Mouse (Mus musculus): ENCODE measurements around the gene Alox12e. TPM values are rescaled to one million over a fixed set of nuclear protein-coding genes. Genes with fewer than 3 reads are reported as not detected.

Gene Alox12e
- polyA plus RNA-seq, 1 experiment, result not detected

DNA sequence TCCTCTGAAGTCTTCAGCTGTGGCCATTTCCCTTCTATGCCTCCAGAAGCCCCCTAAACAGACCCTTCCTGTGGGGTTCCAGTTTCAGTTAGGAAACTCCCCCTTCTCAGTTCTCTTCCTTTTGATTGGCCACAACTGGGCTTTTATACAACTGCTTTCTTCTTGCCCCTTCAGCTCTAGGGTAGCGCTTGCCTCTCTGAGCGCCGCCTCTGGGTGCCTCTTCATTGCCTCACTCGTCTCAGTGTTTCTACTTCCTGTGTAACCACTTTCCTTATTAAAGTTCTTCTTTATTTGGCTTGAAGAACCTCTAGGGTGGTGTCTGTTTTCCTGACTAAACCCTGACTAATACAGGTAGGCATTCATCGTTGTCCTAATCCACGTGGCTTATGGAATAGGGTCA is 31.2 kb downstream of the Alox12e start:
- no peaks in the 10 kb centered on the region for H3K4me1 ChIP-seq (ENCODE audit: control insufficient read depth, insufficient read depth, low read length)
- no peak for TF ChIP-seq POLR2A (IDR thresholded peaks at IDR 0.05; ENCODE audit: low read depth, low read length)
- TF ChIP-seq CTCF (IDR thresholded peaks at IDR 0.05; ENCODE audit: borderline replicate concordance, insufficient read depth, low read length), result no peak

GRCm38 (mm10) chr11:70289236-70289635 is 33.2 kb downstream of the Alox12e start:
- TF ChIP-seq CTCF (IDR thresholded peaks at IDR 0.05; ENCODE audit: borderline replicate concordance, insufficient read depth, low read length) (no peak), POLR2A (IDR thresholded peaks at IDR 0.05; ENCODE audit: low read depth, low read length) (no peak)
- Histone ChIP-seq H3K4me3 (ENCODE audit: insufficient read depth, low read length) (no peak overlapping the region), H3K4me1 (ENCODE audit: control insufficient read depth, insufficient read depth, low read length) (no peaks in the 10 kb centered on the region), H3K27ac (ENCODE audit: insufficient read depth, low read length) (no peak overlapping the region)

More for the DNA sequence above, 31.2 kb downstream of the Alox12e start:
- Histone ChIP-seq H3K4me3 (ENCODE audit: insufficient read depth, low read length) (no peak overlapping the region), H3K27ac (ENCODE audit: insufficient read depth, low read length) (no peak overlapping the region)

DNA sequence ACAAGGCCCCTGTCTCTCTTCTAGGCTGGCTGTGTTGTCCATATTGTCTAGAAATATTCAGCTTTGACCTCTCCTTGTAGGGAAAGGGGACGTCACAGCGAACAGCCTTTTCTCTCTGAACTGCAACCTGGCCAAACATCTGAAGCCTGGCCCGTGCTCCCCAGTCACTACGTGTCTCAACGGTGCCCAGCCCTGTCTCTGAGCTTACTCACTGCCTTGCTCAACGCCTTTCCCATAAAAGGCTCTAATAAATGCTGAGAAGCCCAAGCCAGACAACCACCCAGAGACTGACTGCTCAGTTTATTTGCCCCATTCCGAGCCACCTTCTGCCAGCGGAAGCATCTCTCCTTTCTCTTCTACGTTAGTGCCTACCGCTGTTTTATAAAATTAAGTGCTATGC is 34.3 kb downstream of the Alox12e start:
- no peak overlapping the region for H3K27ac ChIP-seq (ENCODE audit: insufficient read depth, low read length)
- H3K4me3 ChIP-seq (ENCODE audit: insufficient read depth, low read length), result no peak overlapping the region
- no peaks in the 10 kb centered on the region for H3K4me1 ChIP-seq (ENCODE audit: control insufficient read depth, insufficient read depth, low read length)
- TF ChIP-seq CTCF (IDR thresholded peaks at IDR 0.05; ENCODE audit: borderline replicate concordance, insufficient read depth, low read length) (no peak), POLR2A (IDR thresholded peaks at IDR 0.05; ENCODE audit: low read depth, low read length) (no peak)

DNA sequence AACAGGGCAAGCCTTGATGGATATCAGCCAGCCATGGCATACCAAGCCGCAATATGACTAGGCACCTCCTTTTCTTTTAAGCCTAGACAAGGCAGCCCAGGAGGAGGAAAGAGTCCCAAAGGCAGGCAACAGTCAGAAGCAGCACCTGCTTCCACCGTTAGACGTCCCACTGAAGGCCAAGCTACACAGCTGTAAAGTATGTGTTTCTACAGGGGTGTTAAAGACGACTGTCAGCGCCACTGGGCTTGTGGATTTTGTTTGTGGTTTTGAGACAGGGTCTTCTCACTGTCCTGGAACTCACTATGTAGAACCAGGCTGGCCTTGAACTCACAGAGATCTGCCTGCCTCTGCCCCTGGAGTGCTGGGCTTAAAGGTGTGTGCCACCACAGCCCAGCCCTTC is 36.7 kb downstream of the Alox12e start:
- Histone ChIP-seq H3K4me3 (ENCODE audit: insufficient read depth, low read length) (no peak overlapping the region), H3K27ac (ENCODE audit: insufficient read depth, low read length) (no peak overlapping the region), H3K4me1 (ENCODE audit: control insufficient read depth, insufficient read depth, low read length) (no peaks in the 10 kb centered on the region)
- TF ChIP-seq POLR2A (IDR thresholded peaks at IDR 0.05; ENCODE audit: low read depth, low read length) (no peak), CTCF (IDR thresholded peaks at IDR 0.05; ENCODE audit: borderline replicate concordance, insufficient read depth, low read length) (no peak)

GRCm38 (mm10) chr11:70284757-70285156 is 37.7 kb downstream of the Alox12e start:
- H3K27ac ChIP-seq (ENCODE audit: insufficient read depth, low read length), result no peak overlapping the region
- no peak overlapping the region for H3K4me3 ChIP-seq (ENCODE audit: insufficient read depth, low read length)
- H3K4me1 ChIP-seq (ENCODE audit: control insufficient read depth, insufficient read depth, low read length), result no peaks in the 10 kb centered on the region
- no peak for TF ChIP-seq CTCF (IDR thresholded peaks at IDR 0.05; ENCODE audit: borderline replicate concordance, insufficient read depth, low read length)
- no peak for TF ChIP-seq POLR2A (IDR thresholded peaks at IDR 0.05; ENCODE audit: low read depth, low read length)

- Histone ChIP-seq H3K4me3 (ENCODE audit: insufficient read depth, low read length) (no peak overlapping the region), H3K27ac (ENCODE audit: insufficient read depth, low read length) (no peak overlapping the region), H3K4me1 (ENCODE audit: control insufficient read depth, insufficient read depth, low read length) (no peaks in the 10 kb centered on the region)
- TF ChIP-seq CTCF (IDR thresholded peaks at IDR 0.05; ENCODE audit: borderline replicate concordance, insufficient read depth, low read length) (no peak), POLR2A (IDR thresholded peaks at IDR 0.05; ENCODE audit: low read depth, low read length) (no peak)
Measured at GRCm38 (mm10) chr11:70283666-70284065, 38.8 kb downstream of the Alox12e start.

GRCm38 (mm10) chr11:70280441-70280840 is 42.0 kb downstream of the Alox12e start:
- Histone ChIP-seq H3K27ac (ENCODE audit: insufficient read depth, low read length) (no peak overlapping the region), H3K4me3 (ENCODE audit: insufficient read depth, low read length) (no peak overlapping the region), H3K4me1 (ENCODE audit: control insufficient read depth, insufficient read depth, low read length) (no peaks in the 10 kb centered on the region)
- no peak for TF ChIP-seq CTCF (IDR thresholded peaks at IDR 0.05; ENCODE audit: borderline replicate concordance, insufficient read depth, low read length)

- Histone ChIP-seq H3K4me1 (ENCODE audit: control insufficient read depth, insufficient read depth, low read length) (no peaks in the 10 kb centered on the region), H3K27ac (ENCODE audit: insufficient read depth, low read length) (no peak overlapping the region), H3K4me3 (ENCODE audit: insufficient read depth, low read length) (no peak overlapping the region)
- no peak for TF ChIP-seq CTCF (IDR thresholded peaks at IDR 0.05; ENCODE audit: borderline replicate concordance, insufficient read depth, low read length)
- no peak for TF ChIP-seq POLR2A (IDR thresholded peaks at IDR 0.05; ENCODE audit: low read depth, low read length)
Measured at GRCm38 (mm10) chr11:70278961-70279360, 43.5 kb downstream of the Alox12e start.

- no peak overlapping the region for H3K4me3 ChIP-seq (ENCODE audit: insufficient read depth, low read length)
- TF ChIP-seq CTCF (IDR thresholded peaks at IDR 0.05; ENCODE audit: borderline replicate concordance, insufficient read depth, low read length) (no peak), POLR2A (IDR thresholded peaks at IDR 0.05; ENCODE audit: low read depth, low read length) (no peak)
Measured at GRCm38 (mm10) chr11:70271641-70272040, 50.8 kb downstream of the Alox12e start.

GRCm38 (mm10) chr11:70266405-70266804 is 56.0 kb downstream of the Alox12e start:
- Histone ChIP-seq H3K27ac (ENCODE audit: insufficient read depth, low read length) (no peak overlapping the region), H3K4me1 (ENCODE audit: control insufficient read depth, insufficient read depth, low read length) (no peaks in the 10 kb centered on the region), H3K4me3 (ENCODE audit: insufficient read depth, low read length) (no peak overlapping the region)
- no peak for TF ChIP-seq CTCF (IDR thresholded peaks at IDR 0.05; ENCODE audit: borderline replicate concordance, insufficient read depth, low read length)
- no peak for TF ChIP-seq POLR2A (IDR thresholded peaks at IDR 0.05; ENCODE audit: low read depth, low read length)

More at GRCm38 (mm10) chr11:70271641-70272040, 50.8 kb downstream of the Alox12e start:
- Histone ChIP-seq H3K27ac (ENCODE audit: insufficient read depth, low read length) (no peak overlapping the region), H3K4me1 (ENCODE audit: control insufficient read depth, insufficient read depth, low read length) (no peaks in the 10 kb centered on the region)

GRCm38 (mm10) chr11:70265819-70266218 is 56.6 kb downstream of the Alox12e start:
- Histone ChIP-seq H3K4me1 (ENCODE audit: control insufficient read depth, insufficient read depth, low read length) (no peaks in the 10 kb centered on the region), H3K4me3 (ENCODE audit: insufficient read depth, low read length) (no peak overlapping the region), H3K27ac (ENCODE audit: insufficient read depth, low read length) (no peak overlapping the region)
- TF ChIP-seq CTCF (IDR thresholded peaks at IDR 0.05; ENCODE audit: borderline replicate concordance, insufficient read depth, low read length) (no peak), POLR2A (IDR thresholded peaks at IDR 0.05; ENCODE audit: low read depth, low read length) (no peak)

Other genes starting within 250 kb of the Alox12e start
- gene Asgr2, start 230.0 kb downstream of the Alox12e start, polyA plus RNA-seq (2011; ENCODE audit: insufficient read length, low read depth, missing spikeins), result not detected in 2 replicates
- gene Mgl2, start 192.3 kb downstream of the Alox12e start, polyA plus RNA-seq (2011; ENCODE audit: insufficient read length, low read depth, missing spikeins), result not detected in 2 replicates
- not detected in 2 replicates for gene Clec10a, start 166.4 kb downstream of the Alox12e start, polyA plus RNA-seq (2011; ENCODE audit: insufficient read length, low read depth, missing spikeins)
- 2.2 and 4.7 TPM in 2 replicates for gene Slc16a11, start 109.9 kb downstream of the Alox12e start, polyA plus RNA-seq (2011; ENCODE audit: insufficient read length, low read depth, missing spikeins)
- 2.7 and 9.3 TPM in 2 replicates for gene Slc16a13, start 101.6 kb downstream of the Alox12e start, polyA plus RNA-seq (2011; ENCODE audit: insufficient read length, low read depth, missing spikeins)
- gene Bcl6b, start 92.8 kb downstream of the Alox12e start, polyA plus RNA-seq (2011; ENCODE audit: insufficient read length, low read depth, missing spikeins), result 0.70 and 2.5 TPM in 2 replicates
- 43.2 and 55.3 TPM in 2 replicates for gene 0610010K14Rik, start 84.7 kb downstream of the Alox12e start, polyA plus RNA-seq (2011; ENCODE audit: insufficient read length, low read depth, missing spikeins)
- 2.3 and 4.5 TPM in 2 replicates for gene Gm21988, start 82.8 kb downstream of the Alox12e start, polyA plus RNA-seq (2011; ENCODE audit: insufficient read length, low read depth, missing spikeins)
- 159 and 231 TPM in 2 replicates for gene Rnasek, start 82.8 kb downstream of the Alox12e start, polyA plus RNA-seq (2011; ENCODE audit: insufficient read length, low read depth, missing spikeins)
- gene Alox12, start 67.3 kb downstream of the Alox12e start, polyA plus RNA-seq (2011; ENCODE audit: insufficient read length, low read depth, missing spikeins), result 0.32 and 0.35 TPM in 2 replicates
- gene Alox15, start 29.4 kb upstream of the Alox12e start, polyA plus RNA-seq (2011; ENCODE audit: insufficient read length, low read depth, missing spikeins), result not detected in 2 replicates
- gene Pelp1, start 87.4 kb upstream of the Alox12e start, polyA plus RNA-seq (2011; ENCODE audit: insufficient read length, low read depth, missing spikeins), result 24.3 and 27.5 TPM in 2 replicates
- 9.1 and 10.1 TPM in 2 replicates for gene Arrb2, start 110.0 kb upstream of the Alox12e start, polyA plus RNA-seq (2011; ENCODE audit: insufficient read length, low read depth, missing spikeins)
- gene Med11, start 129.3 kb upstream of the Alox12e start, polyA plus RNA-seq (2011; ENCODE audit: insufficient read length, low read depth, missing spikeins), result 14.0 and 14.1 TPM in 2 replicates
- gene Zmynd15, start 136.8 kb upstream of the Alox12e start, polyA plus RNA-seq (2011; ENCODE audit: insufficient read length, low read depth, missing spikeins), result 0.19 and 0.20 TPM in 2 replicates
- gene Cxcl16, start 137.4 kb upstream of the Alox12e start, polyA plus RNA-seq (2011; ENCODE audit: insufficient read length, low read depth, missing spikeins), result 4.1 and 6.0 TPM in 2 replicates
- gene Tm4sf5, start 182.6 kb upstream of the Alox12e start, polyA plus RNA-seq (2011; ENCODE audit: insufficient read length, low read depth, missing spikeins), result not detected in 2 replicates
- gene Vmo1, start 192.0 kb upstream of the Alox12e start, polyA plus RNA-seq (2011; ENCODE audit: insufficient read length, low read depth, missing spikeins), result 0.79 TPM in 1 of 2 replicates, not detected in the other
- not detected in 2 replicates for gene Gltpd2, start 196.6 kb upstream of the Alox12e start, polyA plus RNA-seq (2011; ENCODE audit: insufficient read length, low read depth, missing spikeins)
- 162 and 177 TPM in 2 replicates for gene Psmb6, start 202.7 kb upstream of the Alox12e start, polyA plus RNA-seq (2011; ENCODE audit: insufficient read length, low read depth, missing spikeins)
- gene Gm40193, start 210.3 kb upstream of the Alox12e start, polyA plus RNA-seq (2011; ENCODE audit: insufficient read length, low read depth, missing spikeins), result not detected in 2 replicates
- 19.7 and 23.3 TPM in 2 replicates for gene Pld2, start 217.4 kb upstream of the Alox12e start, polyA plus RNA-seq (2011; ENCODE audit: insufficient read length, low read depth, missing spikeins)
- 36.2 and 37.0 TPM in 2 replicates for gene Mink1, start 240.3 kb upstream of the Alox12e start, polyA plus RNA-seq (2011; ENCODE audit: insufficient read length, low read depth, missing spikeins)

Measured in embryonic fibroblast, embryonic 13.5 days (primary cell).